Comparison of ENCODE assay signal across 10 mouse cellular contexts in genomic region chr13:103705436-103705978, GRCm38 (mm10).
"Had no signal": no experiment of that assay in that cellular context is flagged by ENCODE, and none has a peak within 500 bp of the region (broad histone marks: within the 10 kb centered on the region; RNA-seq: fewer than 3 reads in every experiment).

No protein-coding gene starts in this region.

- H3K27me3 ChIP-seq: limb, embryonic 15.5 days; midbrain, embryonic 12.5 days had no signal

- DNase-seq: kidney, postnatal 10 days; kidney, postnatal 4 days; lung, adult 18-20 months; thymus, adult 18-20 months; thymus, postnatal 14 days had no signal

- H3K27ac ChIP-seq: left cerebral cortex, adult 2 months; limb, embryonic 15.5 days; liver, embryonic 14.5 days; midbrain, embryonic 12.5 days had no signal

- H3K36me3 ChIP-seq: limb, embryonic 15.5 days; midbrain, embryonic 12.5 days had no signal

- H3K4me2 ChIP-seq: limb, embryonic 15.5 days; midbrain, embryonic 12.5 days had no signal

- H3K9ac ChIP-seq: limb, embryonic 15.5 days; liver, embryonic 14.5 days; midbrain, embryonic 12.5 days had no signal

- H3K4me3 ChIP-seq: left cerebral cortex, adult 2 months; limb, embryonic 15.5 days; midbrain, embryonic 12.5 days; myocyte had no signal

- H3K9me3 ChIP-seq: limb, embryonic 15.5 days; midbrain, embryonic 12.5 days had no signal
